ENCODE assay signal across 26 mouse cellular contexts in the genomic region with DNA sequence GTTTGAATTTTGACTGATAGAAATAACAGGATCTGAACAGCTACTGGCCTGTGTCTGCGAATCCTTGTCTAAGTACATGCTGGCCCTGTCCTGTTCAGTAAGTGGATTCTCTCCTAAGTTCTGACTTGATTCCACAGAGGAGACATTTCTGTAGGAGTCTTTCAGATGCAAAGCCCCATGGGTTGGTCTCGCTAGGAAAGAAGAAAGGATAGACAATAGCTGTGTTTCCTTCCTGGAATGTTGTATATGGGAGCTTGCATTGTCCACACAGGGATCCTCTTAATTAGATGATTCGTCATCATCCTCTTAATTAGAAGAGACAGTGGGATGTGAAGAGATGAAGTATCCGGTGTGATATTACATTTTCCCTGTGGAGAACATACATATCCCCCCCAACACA. TPM values are rescaled to one million over a fixed set of nuclear protein-coding genes. Genes with fewer than 3 reads are reported as not detected.
"Had no signal": no experiment of that assay in that cellular context is flagged by ENCODE, and none has a peak within 500 bp of the region (broad histone marks: within the 10 kb centered on the region; RNA-seq: fewer than 3 reads in every experiment).

No protein-coding gene starts in this region.

- H3K27me3 ChIP-seq: kidney, embryonic 15.5 days; limb, embryonic 12.5 days; limb, embryonic 15.5 days; liver, embryonic 12.5 days; liver, embryonic 15.5 days; midbrain, embryonic 12.5 days; neural tube, embryonic 13.5 days had no signal

- H3K27ac ChIP-seq: kidney, embryonic 15.5 days; limb, embryonic 12.5 days; limb, embryonic 15.5 days; liver, embryonic 12.5 days; liver, embryonic 15.5 days; midbrain, embryonic 12.5 days; neural tube, embryonic 13.5 days; stomach, postnatal 0 days had no signal

- H3K9me3 ChIP-seq: kidney, embryonic 15.5 days; limb, embryonic 12.5 days; limb, embryonic 15.5 days; liver, embryonic 12.5 days; liver, embryonic 15.5 days; midbrain, embryonic 12.5 days; neural tube, embryonic 13.5 days had no signal

- H3K9ac ChIP-seq: kidney, embryonic 15.5 days; limb, embryonic 12.5 days; limb, embryonic 15.5 days; liver, embryonic 12.5 days; liver, embryonic 15.5 days; midbrain, embryonic 12.5 days; neural tube, embryonic 13.5 days had no signal

- H3K4me3 ChIP-seq: kidney, embryonic 15.5 days; limb, embryonic 12.5 days; limb, embryonic 15.5 days; liver, embryonic 12.5 days; liver, embryonic 15.5 days; midbrain, embryonic 12.5 days; myocyte; neural tube, embryonic 13.5 days had no signal

- H3K36me3 ChIP-seq: kidney, embryonic 15.5 days; limb, embryonic 12.5 days; limb, embryonic 15.5 days; liver, embryonic 12.5 days; liver, embryonic 15.5 days; midbrain, embryonic 12.5 days had no signal

- H3K4me1 ChIP-seq: kidney, embryonic 15.5 days; limb, embryonic 12.5 days; limb, embryonic 15.5 days; liver, embryonic 12.5 days; liver, embryonic 15.5 days; midbrain, embryonic 12.5 days had no signal

- H3K4me2 ChIP-seq: kidney, embryonic 15.5 days; limb, embryonic 12.5 days; limb, embryonic 15.5 days; liver, embryonic 12.5 days; liver, embryonic 15.5 days; midbrain, embryonic 12.5 days; neural tube, embryonic 13.5 days had no signal

- DNase-seq: kidney, adult 11 months; kidney, adult 8-10 months; kidney, postnatal 10 days; kidney, postnatal 36 days; left cerebral cortex, postnatal 4 days; lung, adult 2 months; lung, postnatal 14 days; lung, postnatal 4 days; right cerebral cortex, adult 18-20 months; right cerebral cortex, postnatal 14 days; right cerebral cortex, postnatal 4 days; thymus, adult 2 months; thymus, postnatal 14 days; thymus, postnatal 4 days had no signal

- ATAC-seq: liver, embryonic 12.5 days; midbrain, embryonic 16.5 days had no signal

RNA-seq across cellular contexts. Expression of a gene that starts 42.6 kb away (rescaled TPM):
- polyA plus RNA-seq: kidney, embryonic 15.5 days; limb, embryonic 12.5 days; liver, embryonic 12.5 days; lung, adult 2 months; lung, embryonic 16.5 days; midbrain, embryonic 12.5 days; myocyte; stomach, embryonic 14.5 days; stomach, postnatal 0 days had no signal
